Mouse (Mus musculus) inflammation-experienced regulatory T-cells (primary cell): ENCODE data around the gene Tra2b. TPM values are rescaled to one million over a fixed set of nuclear protein-coding genes. Genes with fewer than 3 reads are reported as not detected.

Experiments used
- polyA plus RNA-seq, 2 experiments: library from polyadenylated mRNA; unstranded; fragments of 100-300 nt; shearing (Covaris generic); gene quantifications; one replicate each; pipeline ENCODE4 v1.2.1; 2017

Gene Tra2b
- polyA plus RNA-seq, result 100 to 1,000 TPM; 253 to 312 TPM

GRCm38 (mm10) chr16:22265849-22266376 lies at the start of gene Tra2b:
TSS of gene Tra2b (minus strand) at chr16:22266005.

Other genes starting within 250 kb of the Tra2b start
- 1 to 10 TPM in 1 of 2 experiments, under 1 TPM in 1; 0.68 to 5.0 TPM for gene Igf2bp2, start 102.7 kb downstream of the Tra2b start, polyA plus RNA-seq
- 1 to 10 TPM; 4.0 to 6.6 TPM for gene Etv5, start 173.7 kb upstream of the Tra2b start, polyA plus RNA-seq